Mouse (Mus musculus): Measurements from ENCODE around the gene Apobec1.
A peak's percentile ranks its signal among the peaks of the same experiment; 100 is the strongest.
"Not testable (repeated sequence)": the region's sequence is repeated elsewhere in the genome, so short reads cannot be mapped to it uniquely, and the experiment has no call there.

The Apobec1 gene

GRCm38 (mm10) chr6:122556959-122557561 is 45.2 kb downstream of the Apobec1 start:
- peak; percentile 53 to 79 for DNase-seq

- DNase-seq, result no peak
These were observed 47.0 kb downstream of the Apobec1 start for GRCm38 (mm10) chr6:122555266-122555665.

DNA sequence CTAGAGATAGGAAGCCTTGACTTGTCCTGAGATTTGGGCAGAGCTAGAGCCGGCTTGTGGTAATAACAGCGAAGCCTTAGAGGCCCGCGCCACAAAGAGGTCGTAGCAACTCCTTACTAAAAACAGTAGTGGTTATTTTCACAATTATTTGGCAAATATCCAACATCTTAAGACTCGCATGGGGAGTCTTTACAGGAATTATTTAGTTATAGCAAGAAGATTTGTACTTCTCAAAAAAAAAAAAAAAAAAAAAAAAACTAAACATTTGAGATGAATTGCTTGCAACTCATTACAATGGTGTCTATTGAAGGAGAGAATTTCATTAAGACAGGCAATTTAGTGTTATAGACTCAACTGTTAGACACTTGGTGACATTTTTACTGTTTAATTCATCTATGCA is 48.1 kb downstream of the Apobec1 start:
- DNase-seq, result no peak

GRCm38 (mm10) chr6:122553606-122554005 is 48.6 kb downstream of the Apobec1 start, which contains the start of gene Aicda:
Aicda (plus strand) TSS chr6:122553801.
- DNase-seq, result no peak

DNA sequence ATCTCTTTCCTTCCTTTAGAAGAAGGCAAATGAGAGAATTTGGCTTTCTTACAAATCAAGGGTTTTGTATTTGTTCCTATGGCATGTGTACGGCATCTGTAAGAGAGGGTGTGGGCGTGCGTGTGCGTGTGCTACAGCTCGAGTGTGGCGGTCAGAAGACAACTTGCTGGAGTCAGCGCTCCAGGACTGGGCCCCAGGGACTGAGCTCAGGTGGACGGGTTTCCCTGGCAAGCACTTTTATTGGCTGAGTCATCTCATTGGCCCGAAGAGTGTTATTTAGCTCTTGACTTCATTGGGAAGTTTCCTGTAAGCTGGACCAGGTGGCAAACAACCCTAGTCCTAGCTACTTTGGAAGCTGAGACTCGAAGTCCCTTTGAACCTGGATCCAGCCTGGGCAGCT is 56.3 kb downstream of the Apobec1 start:
- no peak for DNase-seq

- no peak for DNase-seq
These were observed 56.9 kb downstream of the Apobec1 start for GRCm38 (mm10) chr6:122545289-122545882.

DNA sequence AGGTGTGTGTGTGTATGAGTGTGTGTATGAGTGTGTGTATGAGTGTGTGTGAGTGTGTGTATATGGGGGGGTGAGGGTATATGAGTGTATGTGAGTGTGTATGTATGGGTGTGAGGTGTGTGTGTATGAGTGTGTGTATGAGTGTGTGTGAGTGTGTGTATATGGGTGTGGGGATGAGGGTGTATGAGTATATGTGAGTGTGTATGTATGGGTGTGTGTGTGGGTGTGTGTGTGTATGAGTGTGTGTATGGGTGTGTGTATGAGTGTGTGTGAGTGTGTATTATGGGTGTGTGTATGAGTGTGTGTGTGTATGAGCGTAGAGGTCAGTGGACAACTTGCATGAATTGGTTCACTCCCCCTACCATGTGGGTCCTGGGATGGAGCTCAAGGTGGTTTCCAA is 57.6 kb downstream of the Apobec1 start:
- no peak for DNase-seq

DNA sequence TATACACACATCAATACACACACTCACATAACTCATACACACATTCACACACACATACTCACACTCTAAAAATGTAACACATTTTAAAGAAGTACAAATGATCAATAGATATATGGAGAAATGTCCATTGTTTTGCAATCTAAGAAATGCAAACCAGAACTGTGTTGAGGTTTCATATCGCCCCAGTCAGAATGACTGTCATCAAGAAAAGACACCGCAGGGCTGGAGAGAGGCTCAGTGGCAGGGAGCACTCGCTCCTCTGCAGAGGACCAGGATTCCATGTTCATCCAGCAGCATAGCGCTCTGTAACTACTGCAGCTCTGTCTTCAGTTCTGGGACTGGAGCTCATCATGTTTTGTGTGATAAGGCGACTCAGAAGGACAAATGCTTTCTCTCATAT is 58.7 kb downstream of the Apobec1 start:
- DNase-seq, result no peak

- not testable (repeated sequence) for DNase-seq
These were observed 59.8 kb downstream of the Apobec1 start for GRCm38 (mm10) chr6:122542459-122542858.

DNA sequence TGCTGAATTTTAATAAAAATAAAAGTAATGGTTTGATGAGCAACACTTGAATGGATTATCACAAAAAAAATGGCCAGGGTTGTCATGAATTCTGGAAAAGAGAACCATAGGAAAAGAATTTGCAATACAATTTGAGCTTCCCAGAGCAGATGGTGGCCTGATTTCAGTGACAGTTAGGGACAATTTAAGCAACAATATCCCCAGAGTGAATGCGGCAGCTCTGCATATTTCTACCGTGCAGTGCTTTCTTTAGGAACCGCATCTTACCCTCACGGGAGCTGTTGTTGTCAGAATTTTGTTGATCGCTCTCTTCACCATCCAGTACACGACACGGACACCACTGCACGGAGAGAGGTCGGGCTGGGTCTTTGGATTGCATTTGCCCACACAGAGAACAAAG is 62.7 kb downstream of the Apobec1 start:
- DNase-seq, result no peak

GRCm38 (mm10) chr6:122534032-122534431 is 68.2 kb downstream of the Apobec1 start:
- no peak for DNase-seq

DNA sequence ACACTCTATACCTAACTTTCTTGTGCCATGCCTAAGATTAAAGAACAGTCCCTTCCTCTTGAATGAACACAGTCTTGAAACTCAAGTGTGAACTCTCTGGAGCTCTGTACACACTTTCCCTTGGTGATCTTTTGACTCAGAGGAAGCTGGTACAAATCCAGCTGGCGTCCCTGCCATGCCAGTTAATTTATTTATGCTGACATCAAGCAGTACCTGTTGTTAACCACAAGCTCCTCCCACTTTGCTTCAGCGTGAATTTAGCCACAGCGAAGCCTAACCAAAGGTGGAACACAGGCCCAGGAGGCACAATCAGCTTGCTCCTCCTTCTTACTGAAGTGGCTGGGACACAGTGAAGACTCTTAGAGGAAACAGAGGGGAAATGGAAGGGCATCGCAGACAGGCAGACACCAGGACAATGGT is 69.4 kb downstream of the Apobec1 start:
- no peak for DNase-seq

DNA sequence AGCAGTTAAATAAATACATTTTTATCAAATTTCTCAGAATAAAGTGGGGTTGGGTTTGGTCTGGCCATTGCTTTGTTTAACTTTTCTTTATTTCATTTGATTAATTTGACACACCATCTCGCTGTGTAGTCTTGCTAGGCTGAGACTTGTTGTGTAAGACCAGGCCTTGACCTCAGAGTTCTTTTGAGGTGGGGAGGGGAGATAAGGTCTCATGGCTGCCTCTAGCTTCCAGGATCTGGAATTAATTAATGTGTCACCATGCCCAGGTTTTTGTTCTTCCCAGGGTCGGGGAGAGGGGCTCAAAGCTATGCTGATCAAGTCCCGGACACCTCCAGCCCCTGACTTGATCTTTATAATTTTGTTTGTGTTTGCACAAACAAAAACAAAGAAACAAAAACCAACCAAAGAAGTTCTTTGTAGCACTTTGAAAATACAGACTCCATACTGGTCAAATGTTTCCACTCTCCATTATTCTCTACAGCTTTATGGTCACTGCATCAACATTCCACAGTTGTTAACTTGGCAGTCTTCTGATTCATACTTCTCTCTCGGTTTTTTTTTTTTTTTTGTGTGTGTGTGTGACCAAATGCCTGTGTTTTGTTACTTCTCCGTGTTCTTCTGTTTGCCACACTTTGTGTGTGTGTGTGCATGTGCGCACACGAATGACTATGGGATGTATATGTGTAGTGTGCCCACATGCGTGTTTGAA is 70.6 kb downstream of the Apobec1 start:
- DNase-seq, result no peak

DNA sequence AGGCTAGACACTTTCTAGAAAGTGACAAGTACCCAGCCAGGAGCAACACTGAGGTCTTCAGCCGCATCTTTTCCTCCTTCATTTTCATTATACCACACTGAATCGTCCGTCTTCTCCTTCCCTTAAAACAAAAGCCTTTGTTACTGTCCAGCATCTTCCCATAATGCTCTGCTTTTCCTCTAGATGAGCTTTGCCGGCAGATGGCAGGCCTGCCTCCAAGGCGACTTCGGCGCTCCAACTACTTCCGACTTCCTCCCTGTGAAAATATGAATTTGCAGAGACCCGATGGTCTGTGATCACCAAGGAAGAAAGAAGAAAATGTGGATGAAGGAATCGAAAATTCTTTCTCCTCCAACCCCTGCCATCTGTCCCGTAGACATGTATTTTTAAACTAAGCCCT is 74.1 kb downstream of the Apobec1 start:
- no peak for DNase-seq
